Mouse (Mus musculus) MEL (cell line): ENCODE results near the gene Rdh12.

Source experiments
- CTCF ChIP-seq, 3 experiments: IDR thresholded peaks in 2 of 3; conservative IDR thresholded peaks in 1 of 3; 2 replicates each; pipeline ENCODE4 v1.5.1; 2011 to 2012; ENCODE audit warnings: low read length in 3 of 3, low read depth in 2 of 3, mild to moderate bottlenecking in 2 of 3, improper control_type of control experiment in 1 of 3, inconsistent platforms in 1 of 3, mixed read lengths in 1 of 3, moderate library complexity in 1 of 3; ENCODE audit not compliant: control insufficient read depth in 1 of 3, insufficient read depth in 1 of 3, poor library complexity in 1 of 3, severe bottlenecking in 1 of 3
- EP300 ChIP-seq, 2 experiments: IDR thresholded peaks; 2 replicates each; pipeline ENCODE4 v1.6.1; 2011; ENCODE audit warnings: improper control_type of control experiment in 2 of 2, low read length in 2 of 2, low read depth in 1 of 2, mild to moderate bottlenecking in 1 of 2
- JUND ChIP-seq: IDR thresholded peaks from 2 replicates; pipeline ENCODE4 v1.6.1; 2011; ENCODE audit warnings: low read depth, mild to moderate bottlenecking, improper control_type of control experiment, low read length
- MYC ChIP-seq: IDR thresholded peaks from 2 replicates; pipeline ENCODE4 v1.6.1; 2011; ENCODE audit warnings: low read depth, mild to moderate bottlenecking, low read length, improper control_type of control experiment, moderate library complexity
- POLR2A ChIP-seq, 2 experiments: IDR thresholded peaks; 2 replicates each; pipeline ENCODE4 v1.6.1; 2011 to 2012; ENCODE audit warnings: low read length in 2 of 2, mild to moderate bottlenecking in 2 of 2, control low read depth in 1 of 2, improper control_type of control experiment in 1 of 2, low read depth in 1 of 2, moderate library complexity in 1 of 2; ENCODE audit not compliant: control insufficient read depth in 1 of 2, insufficient read depth in 1 of 2, poor library complexity in 1 of 2
- RAD21 ChIP-seq: IDR thresholded peaks from 2 replicates; pipeline ENCODE4 v1.6.1; 2011; ENCODE audit warnings: mild to moderate bottlenecking, low read depth, low read length, improper control_type of control experiment
- ZC3H11A ChIP-seq: IDR thresholded peaks from 2 replicates; pipeline ENCODE4 v1.6.1; 2012; ENCODE audit warnings: low read depth, mild to moderate bottlenecking, inconsistent platforms, low read length, improper control_type of control experiment
- ZNF384 ChIP-seq: IDR thresholded peaks from 2 replicates; pipeline ENCODE4 v1.6.1; 2012; ENCODE audit warnings: low read depth, mild to moderate bottlenecking, inconsistent platforms, low read length, improper control_type of control experiment

DNA sequence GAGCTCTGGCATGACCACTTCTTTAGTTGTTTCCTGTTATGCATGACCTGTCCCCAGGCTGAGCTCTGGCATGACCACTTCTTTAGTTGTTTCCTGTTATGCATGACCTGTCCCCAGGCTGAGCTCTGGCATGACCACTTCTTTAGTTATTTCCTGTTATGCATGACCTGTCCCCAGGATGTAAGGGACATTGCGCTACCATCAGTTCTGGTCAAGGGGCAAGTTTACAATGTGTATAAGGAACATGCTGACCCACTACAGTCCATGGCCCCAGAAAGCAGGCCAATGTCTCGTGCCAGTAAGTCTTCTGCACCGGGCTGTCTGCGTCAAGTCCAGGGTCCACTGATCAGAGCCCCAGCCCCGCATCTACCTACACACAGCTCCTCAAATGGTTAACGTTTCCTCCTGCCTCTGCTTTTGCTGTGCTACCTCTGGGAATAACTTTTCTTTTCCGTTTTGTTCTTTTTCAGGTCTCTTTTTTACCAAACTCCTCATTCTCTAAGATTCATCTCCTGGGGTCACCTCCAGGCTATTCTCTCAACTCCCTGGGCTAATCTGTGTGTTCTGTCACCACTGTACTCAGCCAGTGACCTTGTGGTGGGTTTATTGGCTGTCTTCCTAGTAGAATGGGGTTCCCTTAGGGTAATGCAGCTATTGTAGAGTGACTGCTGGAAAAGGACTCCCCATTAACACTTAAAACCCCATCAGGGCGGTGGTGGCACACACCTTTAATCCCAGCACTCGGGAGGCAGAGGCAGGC is 44.8 kb downstream of the Rdh12 start:
- TF ChIP-seq ZC3H11A (no peak), EP300 (IDR thresholded peaks at IDR 0.05; ENCODE audit: low read depth in 1 of 2, low read length in 2 of 2) (no peak), ZNF384 (no peak), POLR2A (IDR thresholded peaks at IDR 0.05; ENCODE audit: control insufficient read depth in 1 of 2, insufficient read depth in 1 of 2, low read depth in 1 of 2, low read length in 2 of 2, poor library complexity in 1 of 2) (no peak), CTCF (IDR thresholded peaks at IDR 0.05 in 2 of 3, conservative IDR thresholded peaks at IDR 0.05 in 1 of 3; ENCODE audit: control insufficient read depth in 1 of 3, insufficient read depth in 1 of 3, low read depth in 2 of 3, low read length in 3 of 3, poor library complexity in 1 of 3, severe bottlenecking in 1 of 3) (no peak), RAD21 (no peak), JUND (no peak), MYC (no peak)
